Mouse (Mus musculus) CH12.LX (cell line): ENCODE results near the gene Abca4. TPM values are rescaled to one million over a fixed set of nuclear protein-coding genes. Genes with fewer than 3 reads are reported as not detected.

ENCODE experiments used
- DNase-seq: peaks from one replicate; pipeline ENCODE4 v3.0.0-alpha.2; 2013; ENCODE audit errors: extremely low read depth
- H3K27ac ChIP-seq: 2 replicates; pipeline ENCODE4 v1.5.1; 2012; ENCODE audit warnings: low read depth, mild to moderate bottlenecking, control low read depth, moderate library complexity; ENCODE audit not compliant: insufficient read depth
- H3K27me3 ChIP-seq: replicated peaks from 2 replicates; pipeline ENCODE3; 2012; ENCODE audit warnings: inconsistent platforms
- H3K36me3 ChIP-seq, 2 experiments: replicated peaks in 1 of 2; 2 replicates each; pipeline versions ENCODE3 to v1.6.1; 2012; ENCODE audit warnings: inconsistent platforms in 1 of 2, low read length in 1 of 2, mild to moderate bottlenecking in 1 of 2, mixed read lengths in 1 of 2, moderate library complexity in 1 of 2; ENCODE audit not compliant: control insufficient read depth in 1 of 2, insufficient read depth in 1 of 2
- H3K4me1 ChIP-seq, 2 experiments: 2 replicates each; pipeline ENCODE4 v1.6.1; 2012; ENCODE audit warnings: inconsistent platforms in 1 of 2, moderate library complexity in 1 of 2; ENCODE audit not compliant: insufficient read depth in 2 of 2, control insufficient read depth in 1 of 2
- H3K4me2 ChIP-seq: 2 replicates; pipeline ENCODE4 v1.6.1; 2012; ENCODE audit warnings: low read depth, mild to moderate bottlenecking, control low read depth; ENCODE audit not compliant: poor library complexity, insufficient read depth, severe bottlenecking
- H3K4me3 ChIP-seq, 3 experiments: fragments of 150-350 bp in 1 of 3; sonication (generic) in 1 of 3; replicated peaks in 1 of 3; 2 replicates each; pipeline versions ENCODE3 to v1.5.1; 2011 to 2012; ENCODE audit warnings: low read depth in 2 of 3, low read length in 2 of 3, mild to moderate bottlenecking in 2 of 3, moderate library complexity in 2 of 3, control low read depth in 1 of 3, improper control_type of control experiment in 1 of 3, inconsistent platforms in 1 of 3, mixed read lengths in 1 of 3; ENCODE audit not compliant: poor library complexity in 1 of 3
- H3K79me2 ChIP-seq: replicated peaks from 2 replicates; pipeline ENCODE4 v1.6.1; 2012; ENCODE audit warnings: mild to moderate bottlenecking, moderate library complexity; ENCODE audit not compliant: control insufficient read depth, poor library complexity, insufficient read depth, severe bottlenecking; ENCODE audit errors: extremely low read depth
- H3K9ac ChIP-seq: 2 replicates; pipeline ENCODE4 v1.6.1; 2012; ENCODE audit warnings: low read depth, mild to moderate bottlenecking, control low read depth, moderate library complexity; ENCODE audit not compliant: insufficient read depth
- H3K9me3 ChIP-seq: replicated peaks from 2 replicates; pipeline ENCODE3; 2012; ENCODE audit warnings: low read length, inconsistent platforms, mixed read lengths
- BHLHE40 ChIP-seq: IDR thresholded peaks from 2 replicates; pipeline ENCODE4 v1.6.1; 2011; ENCODE audit warnings: mild to moderate bottlenecking, low read depth, low read length, improper control_type of control experiment
- CHD1 ChIP-seq: IDR thresholded peaks from 2 replicates; pipeline ENCODE4 v1.6.1; 2012; ENCODE audit warnings: low read depth, low read length, improper control_type of control experiment, inconsistent platforms
- CHD2 ChIP-seq: IDR thresholded peaks from 2 replicates; pipeline ENCODE4 v1.6.1; 2011; ENCODE audit warnings: low read length, improper control_type of control experiment
- ELF1 ChIP-seq: IDR thresholded peaks from 2 replicates; pipeline ENCODE4 v1.6.1; 2014; ENCODE audit warnings: low read depth, mild to moderate bottlenecking, inconsistent platforms, low read length, improper control_type of control experiment
- EP300 ChIP-seq: IDR thresholded peaks from 2 replicates; pipeline ENCODE4 v1.6.1; 2011; ENCODE audit warnings: low read length, improper control_type of control experiment
- ETS1 ChIP-seq: conservative IDR thresholded peaks from 2 replicates; pipeline ENCODE4 v1.6.1; 2012; ENCODE audit warnings: low read depth, mild to moderate bottlenecking, inconsistent platforms, low read length, improper control_type of control experiment, moderate library complexity
- GABPA ChIP-seq: IDR thresholded peaks from 2 replicates; pipeline ENCODE4 v1.6.1; 2012; ENCODE audit warnings: low read depth, low read length, improper control_type of control experiment, inconsistent platforms; ENCODE audit not compliant: insufficient replicate concordance
- HCFC1 ChIP-seq: IDR thresholded peaks from 2 replicates; pipeline ENCODE4 v1.6.1; 2012; ENCODE audit warnings: low read depth, mild to moderate bottlenecking, inconsistent platforms, low read length, improper control_type of control experiment
- IRF4 ChIP-seq: IDR thresholded peaks from 2 replicates; pipeline ENCODE4 v1.6.1; 2014; ENCODE audit warnings: low read depth, mild to moderate bottlenecking, inconsistent platforms, low read length, improper control_type of control experiment
- JUN ChIP-seq: IDR thresholded peaks from 2 replicates; pipeline ENCODE4 v1.6.1; 2011; ENCODE audit warnings: low read depth, mild to moderate bottlenecking, low read length, improper control_type of control experiment, moderate library complexity; ENCODE audit not compliant: insufficient read depth
- JUND ChIP-seq: conservative IDR thresholded peaks from 2 replicates; pipeline ENCODE4 v1.6.1; 2011; ENCODE audit warnings: low read depth, low read length, improper control_type of control experiment
- KAT2A ChIP-seq: IDR thresholded peaks from 2 replicates; pipeline ENCODE4 v1.6.1; 2012; ENCODE audit warnings: low read length, improper control_type of control experiment, inconsistent platforms; ENCODE audit not compliant: insufficient replicate concordance
- MAFK ChIP-seq: IDR thresholded peaks from 2 replicates; pipeline ENCODE4 v1.6.1; 2011; ENCODE audit warnings: low read length, improper control_type of control experiment; ENCODE audit not compliant: insufficient replicate concordance
- MAX ChIP-seq: IDR thresholded peaks from 2 replicates; pipeline ENCODE4 v1.6.1; 2011; ENCODE audit warnings: low read length, improper control_type of control experiment
- MAZ ChIP-seq: IDR thresholded peaks from 2 replicates; pipeline ENCODE4 v1.6.1; 2012; ENCODE audit warnings: low read depth, mild to moderate bottlenecking, inconsistent platforms, low read length, improper control_type of control experiment, moderate library complexity
- MXI1 ChIP-seq: IDR thresholded peaks from 2 replicates; pipeline ENCODE4 v1.6.1; 2011; ENCODE audit warnings: mild to moderate bottlenecking, low read depth, low read length, improper control_type of control experiment
- MYC ChIP-seq: IDR thresholded peaks from 2 replicates; pipeline ENCODE4 v1.6.1; 2011; ENCODE audit warnings: low read depth, mild to moderate bottlenecking, improper control_type of control experiment, low read length
- NELFE ChIP-seq: IDR thresholded peaks from 2 replicates; pipeline ENCODE4 v1.6.1; 2011; ENCODE audit warnings: low read depth, low read length, improper control_type of control experiment
- NRF1 ChIP-seq: IDR thresholded peaks from 2 replicates; pipeline ENCODE4 v1.6.1; 2014; ENCODE audit warnings: low read depth, mild to moderate bottlenecking, inconsistent platforms, low read length, improper control_type of control experiment, moderate library complexity
- RAD21 ChIP-seq: IDR thresholded peaks from 2 replicates; pipeline ENCODE4 v1.6.1; 2011; ENCODE audit warnings: low read depth, mild to moderate bottlenecking, low read length, improper control_type of control experiment, moderate library complexity
- RCOR1 ChIP-seq: conservative IDR thresholded peaks from 2 replicates; pipeline ENCODE4 v1.6.1; 2012; ENCODE audit warnings: low read depth, mild to moderate bottlenecking, inconsistent platforms, low read length, improper control_type of control experiment
- USF1 ChIP-seq: IDR thresholded peaks from 2 replicates; pipeline ENCODE4 v1.6.1; 2014; ENCODE audit warnings: low read depth, mild to moderate bottlenecking, inconsistent platforms, low read length, improper control_type of control experiment
- USF2 ChIP-seq: conservative IDR thresholded peaks from 2 replicates; pipeline ENCODE4 v1.6.1; 2011; ENCODE audit warnings: low read depth, low read length, improper control_type of control experiment
- ZC3H11A ChIP-seq: IDR thresholded peaks from 2 replicates; pipeline ENCODE4 v1.6.1; 2012; ENCODE audit warnings: low read depth, mild to moderate bottlenecking, inconsistent platforms, low read length, improper control_type of control experiment
- ZMIZ1 ChIP-seq: IDR thresholded peaks from 2 replicates; pipeline ENCODE4 v1.6.1; 2012; ENCODE audit warnings: low read depth, mild to moderate bottlenecking, inconsistent platforms, low read length, improper control_type of control experiment
- ZNF384 ChIP-seq: IDR thresholded peaks from 2 replicates; pipeline ENCODE4 v1.6.1; 2012; ENCODE audit warnings: low read depth, low read length, improper control_type of control experiment, inconsistent platforms
- dilution Hi-C: fragments of 300-500 bp; cut with MboI; formaldehyde crosslinking; loops from 2 replicates; pipeline ENCODE4 v1.14.3; 2020; ENCODE audit warnings: low sequenced_read_pairs; ENCODE audit not compliant: extremely low pct_unique_long_range_greater_than_20kb, extremely low pct_ligation_motif_present
- in situ Hi-C: fragments of 300-500 bp; cut with MboI; formaldehyde crosslinking; loops from 3 replicates; pipeline ENCODE4 v1.14.3; 2019; ENCODE audit warnings: low sequenced_read_pairs, low pct_ligation_motif_present, low pct_unique_long_range_greater_than_20kb, mixed read lengths
- polyA plus RNA-seq: library from polyadenylated mRNA; unstranded; fragments of >175 nt; gene quantifications from 2 replicates; pipeline ENCODE4 v1.2.1, GENCODE M21; 2012; ENCODE audit warnings: low read depth; ENCODE audit not compliant: insufficient read length
- total RNA-seq, 2 experiments: library from RNA; depleted of rRNA; stranded (reverse); fragments of 300-350 nt in 1 of 2; fragments of >200 nt in 1 of 2; gene quantifications; 2 replicates each; pipeline ENCODE4 v1.2.3; 2012 to 2014

The Abca4 gene
- total and polyA plus RNA-seq, 3 experiments, result 0.34 to 0.57 (median 0.46) TPM

GRCm38 (mm10) chr3:122198532-122198931, 154.3 kb downstream of the Abca4 start:
- dilution Hi-C loops (no loop called here), in situ Hi-C loops (no loop called here)
- no peaks in the 10 kb centered on the region for H3K27me3 ChIP-seq
- H3K4me3 ChIP-seq, result no peak overlapping the region
- H3K9me3 ChIP-seq, result no peaks in the 10 kb centered on the region
- no peaks in the 10 kb centered on the region for H3K36me3 ChIP-seq
- no peak overlapping the region for H3K27ac ChIP-seq
- no peak overlapping the region for H3K9ac ChIP-seq
- no peak for DNase-seq
- no peak overlapping the region for H3K4me2 ChIP-seq
- TF ChIP-seq ZNF384 (no peak), EP300 (no peak), ZMIZ1 (no peak), ETS1 (no peak), MAX (no peak), HCFC1 (no peak), USF1 (no peak), MAZ (no peak), MAFK (no peak), USF2 (no peak), KAT2A (no peak), RCOR1 (no peak), BHLHE40 (no peak), JUND (no peak), ELF1 (no peak)
- no peaks in the 10 kb centered on the region for H3K79me2 ChIP-seq
- H3K4me1 ChIP-seq, result no peaks in the 10 kb centered on the region

GRCm38 (mm10) chr3:122198966-122199381, 154.7 kb downstream of the Abca4 start:
- Histone ChIP-seq H3K79me2 (no peaks in the 10 kb centered on the region), H3K27me3 (no peaks in the 10 kb centered on the region), H3K27ac (no peak overlapping the region), H3K4me1 (no peaks in the 10 kb centered on the region), H3K4me3 (no peak overlapping the region), H3K4me2 (no peak overlapping the region), H3K9me3 (no peaks in the 10 kb centered on the region), H3K9ac (no peak overlapping the region), H3K36me3 (no peaks in the 10 kb centered on the region)
- dilution Hi-C loops, result no loop called here
- TF ChIP-seq CHD2 (no peak), MXI1 (no peak), CHD1 (no peak), MYC (no peak), MAZ (no peak), USF2 (no peak), JUN (no peak), IRF4 (no peak), RAD21 (no peak), GABPA (no peak), ZC3H11A (no peak), NRF1 (no peak), ETS1 (no peak), NELFE (no peak)
- DNase-seq, result no peak
- in situ Hi-C loops, result no loop called here
